ENCODE assay signal across 15 mouse cellular contexts in the genomic region with DNA sequence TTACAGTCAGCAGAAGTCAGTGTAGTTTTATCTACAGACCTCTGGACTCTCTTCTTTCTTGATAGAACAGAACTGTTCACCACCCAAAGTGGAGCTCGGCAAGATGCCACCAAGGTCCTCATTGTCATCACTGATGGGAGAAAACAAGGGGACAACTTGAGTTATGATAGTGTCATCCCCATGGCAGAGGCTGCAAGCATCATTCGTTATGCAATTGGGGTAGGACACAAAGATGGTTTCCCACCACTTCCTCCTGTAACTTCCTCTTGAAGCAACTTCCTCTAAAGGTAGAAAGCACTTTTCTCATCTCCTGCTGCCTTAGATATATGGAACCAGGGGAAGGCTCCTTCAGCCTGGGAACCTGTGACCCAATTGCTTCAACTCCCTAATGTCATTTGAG. TPM values are rescaled to one million over a fixed set of nuclear protein-coding genes. Genes with fewer than 3 reads are reported as not detected.
DNase-seq lines count a peak whose midpoint lies in the region; ATAC-seq and TF ChIP-seq lines count a peak whose summit lies in the region.
"Had no signal": no experiment of that assay in that cellular context is flagged by ENCODE, and none has a peak within 500 bp of the region (broad histone marks: within the 10 kb centered on the region; RNA-seq: fewer than 3 reads in every experiment).

No protein-coding gene starts in this region.

- H3K27ac ChIP-seq in heart, embryonic 10.5 days, result no peak overlapping the region
- peak overlapping the region; percentile 63 for H3K27ac ChIP-seq in small intestine, adult 2 months (ENCODE audit: insufficient read depth, low read depth, low read length)
- H3K27ac ChIP-seq: hindbrain, embryonic 15.5 days; stomach, embryonic 15.5 days had no signal

- no peaks in the 10 kb centered on the region for H3K27me3 ChIP-seq in heart, embryonic 10.5 days (ENCODE audit: insufficient read depth, poor library complexity, severe bottlenecking)
- no peaks in the 10 kb centered on the region for H3K27me3 ChIP-seq in small intestine, adult 2 months (ENCODE audit: control insufficient read depth, insufficient read depth, low read length)
- H3K27me3 ChIP-seq: hindbrain, embryonic 15.5 days; stomach, embryonic 15.5 days had no signal

- no peaks in the 10 kb centered on the region for H3K36me3 ChIP-seq in heart, embryonic 10.5 days
- H3K36me3 ChIP-seq in small intestine, adult 2 months (ENCODE audit: control insufficient read depth, insufficient read depth, low read length), result no peaks in the 10 kb centered on the region
- H3K36me3 ChIP-seq: hindbrain, embryonic 15.5 days; stomach, embryonic 15.5 days had no signal

- WGBS in heart, embryonic 10.5 days, result 80% methylated on average over 2 of the region's 2 CpGs
- WGBS in small intestine, adult 2 months, result 76% methylated on average over 2 of the region's 2 CpGs

- H3K4me1 ChIP-seq in heart, embryonic 10.5 days, result peaks cover 15% of the 10 kb centered on the region; the same call in 1 of the 2 replicates
- no peaks in the 10 kb centered on the region; the same call in 1 of the 2 replicates for H3K4me1 ChIP-seq in small intestine, adult 2 months (ENCODE audit: control insufficient read depth, insufficient read depth, insufficient read length, low read length)
- H3K4me1 ChIP-seq: hindbrain, embryonic 15.5 days; stomach, embryonic 15.5 days had no signal

- TF ChIP-seq CTCF in small intestine, adult 2 months (IDR thresholded peaks at IDR 0.05; ENCODE audit: extremely low read depth, insufficient read length, insufficient replicate concordance, low read depth, low read length), result no peak

- peak; percentile 84 for DNase-seq in heart, adult 11 months
- DNase-seq in heart, embryonic 10.5 days (ENCODE audit: low spot score), result no peak
- DNase-seq in testis, postnatal 10 days (ENCODE audit: low spot score), result peak; percentile 23
- DNase-seq in testis, postnatal 14 days (ENCODE audit: low spot score), result no peak
- no peak for DNase-seq in layer of hippocampus, postnatal 25 days (ENCODE audit: extremely low spot score in 1 of 2, low spot score in 1 of 2)
- DNase-seq in kidney, postnatal 14 days, result no peak
- DNase-seq: cerebellum, adult 9-11 months had no signal

- peak; percentile 67 to 83 for ATAC-seq in hematopoietic stem cell, adult 5-6 weeks (replicated peaks in 1 of 2; ENCODE audit: insufficient read depth in 1 of 2, low FRiP score in 2 of 2, low TSS enrichment in 1 of 2, low read depth in 1 of 2, poor library complexity in 2 of 2, severe bottlenecking in 2 of 2)

- no peaks in the 10 kb centered on the region for H3K9me3 ChIP-seq in heart, embryonic 10.5 days
- H3K9me3 ChIP-seq: hindbrain, embryonic 15.5 days; stomach, embryonic 15.5 days had no signal

- no peak for TF ChIP-seq POLR2A in small intestine, adult 2 months (IDR thresholded peaks at IDR 0.05; ENCODE audit: low read depth, low read length)

- H3K4me3 ChIP-seq in heart, embryonic 10.5 days, result no peak overlapping the region
- no peak overlapping the region for H3K4me3 ChIP-seq in small intestine, adult 2 months (ENCODE audit: low read depth, low read length)
- H3K4me3 ChIP-seq: hindbrain, embryonic 15.5 days; stomach, embryonic 15.5 days had no signal

RNA-seq across cellular contexts. Expression of a gene that starts 4.2 kb away (rescaled TPM):
- 0.05 and 0.10 TPM in 2 replicates for polyA plus RNA-seq in heart, embryonic 10.5 days (2016; fragmentation: Nextera tagmentation; extraction: Ambion mirVana)
- total RNA-seq in hematopoietic stem cell, adult 5-6 weeks (2017), result 1.3 and 2.4 TPM in 2 replicates
- 4.6 and 5.8 TPM in 2 replicates for polyA plus RNA-seq in small intestine, adult 2 months (2012; rRNA removed)
- total RNA-seq in layer of hippocampus, postnatal 25 days (2021), result under 1 TPM; 0.09 to 0.20 TPM
- polyA plus RNA-seq: embryonic facial prominence, embryonic 11.5 days; hindbrain, embryonic 15.5 days had no signal

RNA-seq across cellular contexts. Expression of a gene that starts 20.6 kb away (rescaled TPM):
- polyA plus RNA-seq in heart, embryonic 10.5 days (2016; fragmentation: Nextera tagmentation; extraction: Ambion mirVana), result not detected in 2 replicates
- total RNA-seq in hematopoietic stem cell, adult 5-6 weeks (2017), result 0.63 and 0.69 TPM in 2 replicates
- polyA plus RNA-seq in small intestine, adult 2 months (2012; rRNA removed), result 0.61 and 1.4 TPM in 2 replicates
- total RNA-seq in layer of hippocampus, postnatal 25 days (2021), result 1 to 10 TPM in 1 of 2 experiments, under 1 TPM in 1; 0.79 to 1.5 TPM
- total RNA-seq: heart, adult 18-20 months had no signal
- polyA plus RNA-seq: embryonic facial prominence, embryonic 11.5 days; hindbrain, embryonic 15.5 days; kidney, embryonic 14.5 days; limb, embryonic 14.5 days; stomach, embryonic 15.5 days had no signal

Comparison
In these comparisons a context has a peak if more than half of its experiments do, and no peak if none do; other contexts are left out.
1. DNase-seq: peak in heart, adult 11 months (single experiment) and testis, postnatal 10 days (single experiment); none in heart, embryonic 10.5 days (single experiment), testis, postnatal 14 days (single experiment), layer of hippocampus, postnatal 25 days (0 of 2) and kidney, postnatal 14 days (single experiment).